Mouse (Mus musculus) CH12.LX (cell line): ENCODE measurements around the gene Slc39a9. TPM values are rescaled to one million over a fixed set of nuclear protein-coding genes. Genes with fewer than 3 reads are reported as not detected.

Experiments
- DNase-seq: peaks from one replicate; pipeline ENCODE4 v3.0.0-alpha.2; 2013; ENCODE audit errors: extremely low read depth
- H3K27ac ChIP-seq: 2 replicates; pipeline ENCODE4 v1.5.1; 2012; ENCODE audit warnings: low read depth, mild to moderate bottlenecking, control low read depth, moderate library complexity; ENCODE audit not compliant: insufficient read depth
- H3K27me3 ChIP-seq: replicated peaks from 2 replicates; pipeline ENCODE3; 2012; ENCODE audit warnings: inconsistent platforms
- H3K36me3 ChIP-seq, 2 experiments: replicated peaks in 1 of 2; 2 replicates each; pipeline versions ENCODE3 to v1.6.1; 2012; ENCODE audit warnings: inconsistent platforms in 1 of 2, low read length in 1 of 2, mild to moderate bottlenecking in 1 of 2, mixed read lengths in 1 of 2, moderate library complexity in 1 of 2; ENCODE audit not compliant: control insufficient read depth in 1 of 2, insufficient read depth in 1 of 2
- H3K4me1 ChIP-seq, 2 experiments: 2 replicates each; pipeline ENCODE4 v1.6.1; 2012; ENCODE audit warnings: inconsistent platforms in 1 of 2, moderate library complexity in 1 of 2; ENCODE audit not compliant: insufficient read depth in 2 of 2, control insufficient read depth in 1 of 2
- H3K4me2 ChIP-seq: 2 replicates; pipeline ENCODE4 v1.6.1; 2012; ENCODE audit warnings: low read depth, mild to moderate bottlenecking, control low read depth; ENCODE audit not compliant: poor library complexity, insufficient read depth, severe bottlenecking
- H3K4me3 ChIP-seq, 3 experiments: fragments of 150-350 bp in 1 of 3; sonication (generic) in 1 of 3; replicated peaks in 1 of 3; 2 replicates each; pipeline versions ENCODE3 to v1.5.1; 2011 to 2012; ENCODE audit warnings: low read depth in 2 of 3, low read length in 2 of 3, mild to moderate bottlenecking in 2 of 3, moderate library complexity in 2 of 3, control low read depth in 1 of 3, improper control_type of control experiment in 1 of 3, inconsistent platforms in 1 of 3, mixed read lengths in 1 of 3; ENCODE audit not compliant: poor library complexity in 1 of 3
- H3K79me2 ChIP-seq: replicated peaks from 2 replicates; pipeline ENCODE4 v1.6.1; 2012; ENCODE audit warnings: mild to moderate bottlenecking, moderate library complexity; ENCODE audit not compliant: control insufficient read depth, poor library complexity, insufficient read depth, severe bottlenecking; ENCODE audit errors: extremely low read depth
- H3K9ac ChIP-seq: 2 replicates; pipeline ENCODE4 v1.6.1; 2012; ENCODE audit warnings: low read depth, mild to moderate bottlenecking, control low read depth, moderate library complexity; ENCODE audit not compliant: insufficient read depth
- H3K9me3 ChIP-seq: replicated peaks from 2 replicates; pipeline ENCODE3; 2012; ENCODE audit warnings: low read length, inconsistent platforms, mixed read lengths
- CTCF ChIP-seq, 2 experiments: IDR thresholded peaks in 1 of 2; conservative IDR thresholded peaks in 1 of 2; 2 replicates each; pipeline ENCODE4 v1.5.1; 2011 to 2012; ENCODE audit warnings: low read depth in 2 of 2, low read length in 2 of 2, improper control_type of control experiment in 1 of 2, inconsistent platforms in 1 of 2, mild to moderate bottlenecking in 1 of 2, moderate library complexity in 1 of 2
- ELF1 ChIP-seq: IDR thresholded peaks from 2 replicates; pipeline ENCODE4 v1.6.1; 2014; ENCODE audit warnings: low read depth, mild to moderate bottlenecking, inconsistent platforms, low read length, improper control_type of control experiment
- EP300 ChIP-seq: IDR thresholded peaks from 2 replicates; pipeline ENCODE4 v1.6.1; 2011; ENCODE audit warnings: low read length, improper control_type of control experiment
- ETS1 ChIP-seq: conservative IDR thresholded peaks from 2 replicates; pipeline ENCODE4 v1.6.1; 2012; ENCODE audit warnings: low read depth, mild to moderate bottlenecking, inconsistent platforms, low read length, improper control_type of control experiment, moderate library complexity
- IRF4 ChIP-seq: IDR thresholded peaks from 2 replicates; pipeline ENCODE4 v1.6.1; 2014; ENCODE audit warnings: low read depth, mild to moderate bottlenecking, inconsistent platforms, low read length, improper control_type of control experiment
- JUN ChIP-seq: IDR thresholded peaks from 2 replicates; pipeline ENCODE4 v1.6.1; 2011; ENCODE audit warnings: low read depth, mild to moderate bottlenecking, low read length, improper control_type of control experiment, moderate library complexity; ENCODE audit not compliant: insufficient read depth
- MAX ChIP-seq: IDR thresholded peaks from 2 replicates; pipeline ENCODE4 v1.6.1; 2011; ENCODE audit warnings: low read length, improper control_type of control experiment
- MAZ ChIP-seq: IDR thresholded peaks from 2 replicates; pipeline ENCODE4 v1.6.1; 2012; ENCODE audit warnings: low read depth, mild to moderate bottlenecking, inconsistent platforms, low read length, improper control_type of control experiment, moderate library complexity
- MYC ChIP-seq: IDR thresholded peaks from 2 replicates; pipeline ENCODE4 v1.6.1; 2011; ENCODE audit warnings: low read depth, mild to moderate bottlenecking, improper control_type of control experiment, low read length
- PAX5 ChIP-seq: IDR thresholded peaks from 2 replicates; pipeline ENCODE4 v1.6.1; 2012; ENCODE audit warnings: low read length, inconsistent platforms, mixed read lengths
- POLR2A ChIP-seq: IDR thresholded peaks from 2 replicates; pipeline ENCODE4 v1.6.1; 2011; ENCODE audit warnings: low read depth, mild to moderate bottlenecking, improper control_type of control experiment, low read length
- SMC3 ChIP-seq: IDR thresholded peaks from 2 replicates; pipeline ENCODE4 v1.6.1; 2011; ENCODE audit warnings: low read depth, low read length, improper control_type of control experiment
- TBP ChIP-seq: conservative IDR thresholded peaks from 2 replicates; pipeline ENCODE4 v1.6.1; 2011; ENCODE audit warnings: low read depth, low read length, improper control_type of control experiment
- USF1 ChIP-seq: IDR thresholded peaks from 2 replicates; pipeline ENCODE4 v1.6.1; 2014; ENCODE audit warnings: low read depth, mild to moderate bottlenecking, inconsistent platforms, low read length, improper control_type of control experiment
- ZNF384 ChIP-seq: IDR thresholded peaks from 2 replicates; pipeline ENCODE4 v1.6.1; 2012; ENCODE audit warnings: low read depth, low read length, improper control_type of control experiment, inconsistent platforms
- dilution Hi-C: fragments of 300-500 bp; cut with MboI; formaldehyde crosslinking; loops from 2 replicates; pipeline ENCODE4 v1.14.3; 2020; ENCODE audit warnings: low sequenced_read_pairs; ENCODE audit not compliant: extremely low pct_unique_long_range_greater_than_20kb, extremely low pct_ligation_motif_present
- in situ Hi-C: fragments of 300-500 bp; cut with MboI; formaldehyde crosslinking; loops from 3 replicates; pipeline ENCODE4 v1.14.3; 2019; ENCODE audit warnings: low sequenced_read_pairs, low pct_ligation_motif_present, low pct_unique_long_range_greater_than_20kb, mixed read lengths
- polyA plus RNA-seq: library from polyadenylated mRNA; unstranded; fragments of >175 nt; gene quantifications from 2 replicates; pipeline ENCODE4 v1.2.1, GENCODE M21; 2012; ENCODE audit warnings: low read depth; ENCODE audit not compliant: insufficient read length
- total RNA-seq, 2 experiments: library from RNA; depleted of rRNA; stranded (reverse); fragments of 300-350 nt in 1 of 2; fragments of >200 nt in 1 of 2; gene quantifications; 2 replicates each; pipeline ENCODE4 v1.2.3; 2012 to 2014

The Slc39a9 gene
- total and polyA plus RNA-seq, 3 experiments = 8.0 to 17.1 (median 9.1) TPM

DNA sequence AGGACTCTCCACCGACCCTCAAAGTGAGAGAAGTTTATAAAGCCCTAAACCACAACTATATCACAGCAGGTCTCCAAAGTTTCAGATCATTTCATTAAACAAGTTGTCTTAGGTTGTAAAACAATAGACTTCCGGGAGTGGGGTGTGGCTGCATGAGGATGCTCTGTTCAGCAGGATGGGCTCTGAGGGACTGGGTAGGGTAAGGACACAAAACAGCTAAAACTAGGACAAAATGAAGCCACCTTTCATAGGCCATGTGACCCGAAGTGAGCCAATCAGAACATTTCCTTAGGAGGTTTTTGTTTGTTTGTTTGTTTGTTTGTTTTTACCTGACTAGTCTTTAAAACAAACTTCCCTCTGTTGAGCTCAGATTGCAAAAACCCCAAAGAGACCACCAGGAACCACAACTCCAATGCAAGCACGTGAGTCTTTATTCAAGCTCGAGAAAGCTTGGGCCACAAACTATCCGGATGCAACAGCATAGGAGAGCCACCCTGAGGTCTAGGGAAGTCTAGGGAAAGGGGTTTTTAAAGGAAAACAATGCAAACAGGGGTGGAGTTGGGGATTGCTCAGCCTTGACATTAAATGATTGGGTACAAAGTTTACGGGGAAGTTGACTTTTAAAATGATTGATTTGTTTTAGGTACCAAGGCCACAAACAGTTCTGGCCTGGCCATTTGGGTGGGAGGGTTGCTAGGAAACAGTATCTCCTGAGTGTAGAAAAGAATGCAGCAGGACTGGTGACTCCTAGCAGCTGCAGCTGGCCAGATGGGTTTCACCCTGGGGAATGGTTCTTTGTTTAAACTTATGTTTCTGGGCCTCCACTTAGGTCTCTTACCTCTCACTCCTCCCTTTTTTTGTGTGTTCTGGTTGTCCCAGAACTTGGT, 28.1 kb upstream of the Slc39a9 start:
- no peak for DNase-seq
- Histone ChIP-seq H3K4me2 (no peak overlapping the region), H3K27me3 (no peaks in the 10 kb centered on the region), H3K27ac (no peak overlapping the region), H3K36me3 (no peaks in the 10 kb centered on the region), H3K4me3 (no peak overlapping the region), H3K9ac (no peak overlapping the region), H3K79me2 (no peaks in the 10 kb centered on the region), H3K9me3 (no peaks in the 10 kb centered on the region), H3K4me1 (peaks cover 0 to 4% of the 10 kb centered on the region in 2 experiments; a peak in 1 of 4 replicates)
- dilution Hi-C loops = no loop called here
- in situ Hi-C loops = no loop called here
- no peak for TF ChIP-seq MYC
- no peak for TF ChIP-seq PAX5
- TF ChIP-seq USF1 = 0 out of 2 replicates have a peak, but pooled peaks have one; percentile 7
- TF ChIP-seq MAZ = no peak
- TF ChIP-seq SMC3 = no peak

DNA sequence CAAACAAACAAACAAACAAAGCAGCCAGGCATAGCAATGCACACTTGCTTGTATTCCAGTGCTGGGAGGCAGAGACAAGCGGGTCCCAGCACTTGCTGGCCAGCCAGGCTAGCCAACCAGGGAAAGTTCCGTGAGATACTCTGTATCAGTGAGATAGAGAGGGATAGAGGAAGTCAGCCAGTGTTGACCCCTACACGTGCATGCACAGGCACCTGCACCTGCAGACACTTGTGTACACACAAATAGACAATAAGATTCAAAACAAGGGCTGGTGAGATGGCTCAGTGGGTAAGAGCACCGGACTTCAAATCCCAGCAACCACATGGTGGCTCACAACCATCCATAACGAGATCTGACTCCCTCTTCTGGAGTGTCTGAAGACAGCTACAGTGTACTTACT, 23.2 kb upstream of the Slc39a9 start:
- Histone ChIP-seq H3K27me3 (no peaks in the 10 kb centered on the region), H3K4me3 (no peak overlapping the region), H3K9ac (no peak overlapping the region), H3K4me1 (peaks cover 0 to 4% of the 10 kb centered on the region in 2 experiments; a peak in 1 of 4 replicates), H3K79me2 (no peaks in the 10 kb centered on the region), H3K4me2 (no peak overlapping the region), H3K36me3 (no peaks in the 10 kb centered on the region), H3K9me3 (no peaks in the 10 kb centered on the region)
- in situ Hi-C loops = no loop called here
- dilution Hi-C loops = no loop called here
- no peak for TF ChIP-seq ETS1
- no peak for TF ChIP-seq MAX
- TF ChIP-seq CTCF (conservative IDR thresholded peaks at IDR 0.05 in 1 of 2, IDR thresholded peaks at IDR 0.05 in 1 of 2; ENCODE audit: low read depth in 2 of 2, low read length in 2 of 2) = no peak
- TF ChIP-seq ELF1 = no peak
- no peak for TF ChIP-seq EP300
- TF ChIP-seq SMC3 = no peak
- TF ChIP-seq MYC = no peak
- no peak for TF ChIP-seq USF1
- no peak for TF ChIP-seq IRF4
- TF ChIP-seq ZNF384 = no peak
- no peak for TF ChIP-seq POLR2A
- no peak for TF ChIP-seq TBP
- TF ChIP-seq JUN = no peak
- TF ChIP-seq, all 38 proteins: peak for 0
- DNase-seq = no peak
- no peak overlapping the region for H3K27ac ChIP-seq
